7 mouse cellular contexts compared by ENCODE assay signal in the genomic region with DNA sequence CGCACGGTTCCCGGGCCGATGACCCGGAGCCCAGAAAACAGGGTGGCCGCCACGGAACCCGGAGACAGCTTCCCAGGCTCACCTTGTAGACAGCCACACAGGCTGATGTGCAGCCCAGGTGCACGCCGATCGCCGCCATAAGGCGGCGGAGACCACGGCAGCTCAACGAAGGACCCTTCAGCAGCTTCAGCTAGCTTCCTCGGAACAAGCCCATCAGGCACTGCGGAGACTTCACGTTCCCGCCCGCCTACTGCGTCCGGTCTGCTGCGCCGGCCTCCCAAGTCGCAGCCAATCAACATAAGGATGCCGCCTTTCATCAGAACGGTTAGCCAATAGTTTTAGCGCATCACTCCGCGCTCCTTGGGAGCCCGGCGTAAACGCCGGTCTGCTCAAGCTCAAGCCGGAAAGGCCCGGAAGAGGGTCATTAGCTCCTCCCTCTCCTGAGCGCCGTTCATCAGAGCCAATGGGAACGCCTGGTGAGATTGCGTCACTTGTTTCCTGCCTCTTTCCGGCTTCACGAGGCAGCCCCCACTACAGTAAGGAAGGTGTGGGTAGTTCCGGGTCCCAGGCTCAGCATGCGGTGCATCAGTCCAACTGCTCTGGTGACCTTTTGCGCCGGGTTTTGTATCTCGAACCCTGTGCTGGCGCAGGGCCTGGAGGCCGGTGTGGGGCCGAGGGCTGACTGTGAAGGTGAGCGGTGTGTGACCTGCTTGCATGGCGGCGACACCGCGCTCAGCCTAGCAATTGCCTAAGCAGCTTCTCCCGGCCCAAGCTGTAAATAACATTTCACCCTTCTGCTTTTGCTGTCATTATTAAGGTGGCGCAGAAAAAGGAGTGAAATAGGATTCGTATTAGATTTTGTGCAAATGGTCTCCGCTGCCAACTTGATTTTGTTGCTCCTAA. TPM values are rescaled to one million over a fixed set of nuclear protein-coding genes. Genes with fewer than 3 reads are reported as not detected.
A peak's percentile ranks its signal among the peaks of the same experiment; 100 is the strongest.
DNase-seq lines count a peak whose midpoint lies in the region; ATAC-seq lines count a peak whose summit lies in the region.

A gene (minus strand): TSS at position 239 of the 903 bp plus-strand sequence.
A gene (minus strand): TSS at position 263 of the 903 bp plus-strand sequence.
A gene (plus strand): TSS at position 479 of the 903 bp plus-strand sequence.

- peak; percentile 89 for DNase-seq in adrenal gland, postnatal 25 days
- peak; percentile 100 for DNase-seq in heart, adult 11 months
- DNase-seq in kidney, adult 18-20 months: peak; percentile 97
- peak; percentile 94 for DNase-seq in limb, embryonic 11.5 days (ENCODE audit: low spot score)
- peak; percentile 99 for DNase-seq in midbrain, embryonic 14.5 days
- peak; percentile 90 to 94 for DNase-seq in spleen, adult 18-20 months

- ATAC-seq in embryonic facial prominence, embryonic 12.5 days (ENCODE audit: insufficient number of reproducible peaks, insufficient read depth, low FRiP score, low TSS enrichment): peak; percentile 100
- peak; percentile 100 for ATAC-seq in limb, embryonic 11.5 days (ENCODE audit: insufficient number of reproducible peaks, low FRiP score, low TSS enrichment, low read depth)
- peak; percentile 100 for ATAC-seq in midbrain, embryonic 14.5 days (ENCODE audit: low FRiP score, low TSS enrichment)

- peak within 1 kb of the TSS; percentile 77 for H3K4me3 ChIP-seq in embryonic facial prominence, embryonic 12.5 days
- peak within 1 kb of the TSS; percentile 91 for H3K4me3 ChIP-seq in limb, embryonic 11.5 days (ENCODE audit: low read depth, low read length)
- H3K4me3 ChIP-seq in midbrain, embryonic 14.5 days (replicated peaks; ENCODE audit: low read depth, low read length): peak within 1 kb of the TSS; percentile 76

- peak within 1 kb of the TSS; percentile 86 for H3K9ac ChIP-seq in embryonic facial prominence, embryonic 12.5 days
- peak within 1 kb of the TSS; percentile 89 for H3K9ac ChIP-seq in limb, embryonic 11.5 days (ENCODE audit: low read length)
- peak within 1 kb of the TSS; percentile 82 for H3K9ac ChIP-seq in midbrain, embryonic 14.5 days (replicated peaks; ENCODE audit: low read length)

- H3K9me3 ChIP-seq in embryonic facial prominence, embryonic 12.5 days: no peaks in the 10 kb centered on the region
- H3K9me3 ChIP-seq in limb, embryonic 11.5 days (ENCODE audit: control insufficient read depth, low read length): no peaks in the 10 kb centered on the region
- H3K9me3 ChIP-seq in midbrain, embryonic 14.5 days (ENCODE audit: control insufficient read depth, low read length): no peaks in the 10 kb centered on the region

- H3K36me3 ChIP-seq in embryonic facial prominence, embryonic 12.5 days: peaks cover 16% of the 10 kb centered on the region
- peaks cover 9% of the 10 kb centered on the region for H3K36me3 ChIP-seq in limb, embryonic 11.5 days (ENCODE audit: control insufficient read depth, insufficient read depth, low read length)
- H3K36me3 ChIP-seq in midbrain, embryonic 14.5 days (ENCODE audit: control insufficient read depth, insufficient read depth, low read length): peaks cover 25% of the 10 kb centered on the region

- under 1% methylated on average over 60 of the region's 60 CpGs for WGBS in embryonic facial prominence, embryonic 12.5 days
- WGBS in limb, embryonic 11.5 days: under 1% methylated on average over 60 of the region's 60 CpGs
- under 1% methylated on average over 60 of the region's 60 CpGs for WGBS in midbrain, embryonic 14.5 days

- peaks cover 9% of the 10 kb centered on the region for H3K4me1 ChIP-seq in embryonic facial prominence, embryonic 12.5 days
- 0 out of 2 replicates have a peak, but pooled peaks cover 6% of the 10 kb centered on the region for H3K4me1 ChIP-seq in limb, embryonic 11.5 days (ENCODE audit: control insufficient read depth, insufficient read depth, low read length)
- H3K4me1 ChIP-seq in midbrain, embryonic 14.5 days (ENCODE audit: control insufficient read depth, insufficient read depth, low read length): peaks cover 12% of the 10 kb centered on the region

- peak within 1 kb of the TSS; percentile 80; the same call in 1 of the 2 replicates for H3K27ac ChIP-seq in embryonic facial prominence, embryonic 12.5 days
- 0 out of 2 replicates have a peak within 1 kb of the TSS, but pooled peaks have one; percentile 56 for H3K27ac ChIP-seq in limb, embryonic 11.5 days (replicated peaks; ENCODE audit: low read depth, low read length)
- H3K27ac ChIP-seq in midbrain, embryonic 14.5 days (replicated peaks; ENCODE audit: low read depth, low read length): peak within 1 kb of the TSS; percentile 84

- peak within 1 kb of the TSS; percentile 77 for H3K4me2 ChIP-seq in embryonic facial prominence, embryonic 12.5 days (replicated peaks)
- H3K4me2 ChIP-seq in limb, embryonic 11.5 days (ENCODE audit: low read depth, severe bottlenecking): peak within 1 kb of the TSS; percentile 69
- H3K4me2 ChIP-seq in midbrain, embryonic 14.5 days (ENCODE audit: low read length): peak within 1 kb of the TSS; percentile 96

- H3K27me3 ChIP-seq in embryonic facial prominence, embryonic 12.5 days: no peaks in the 10 kb centered on the region
- H3K27me3 ChIP-seq in limb, embryonic 11.5 days (ENCODE audit: control insufficient read depth, insufficient read depth, low read length): no peaks in the 10 kb centered on the region
- H3K27me3 ChIP-seq in midbrain, embryonic 14.5 days (ENCODE audit: control insufficient read depth, insufficient read depth, low read length): no peaks in the 10 kb centered on the region

RNA-seq across cellular contexts. Expression of the first gene that starts in this region (rescaled TPM):
- 2.5 and 3.7 TPM in 2 replicates for total RNA-seq in adrenal gland, postnatal 25 days (2021)
- 8.2 and 9.3 TPM in 2 replicates for polyA plus RNA-seq in embryonic facial prominence, embryonic 12.5 days (2016; fragmentation: Nextera tagmentation; extraction: Ambion mirVana)
- 7.9 and 8.0 TPM in 2 replicates for polyA plus RNA-seq in limb, embryonic 11.5 days (2014; fragmentation: Nextera tagmentation; extraction: Ambion mirVana)
- polyA plus RNA-seq in midbrain, embryonic 14.5 days (2014; fragmentation: Nextera tagmentation; extraction: Ambion mirVana): 6.5 and 8.5 TPM in 2 replicates

RNA-seq across cellular contexts. Expression of the second gene that starts in this region (rescaled TPM):
- total RNA-seq in adrenal gland, postnatal 25 days (2021): 40.8 and 44.7 TPM in 2 replicates
- 104 and 105 TPM in 2 replicates for polyA plus RNA-seq in embryonic facial prominence, embryonic 12.5 days (2016; fragmentation: Nextera tagmentation; extraction: Ambion mirVana)
- 120 and 122 TPM in 2 replicates for polyA plus RNA-seq in limb, embryonic 11.5 days (2014; fragmentation: Nextera tagmentation; extraction: Ambion mirVana)
- polyA plus RNA-seq in midbrain, embryonic 14.5 days (2014; fragmentation: Nextera tagmentation; extraction: Ambion mirVana): 56.2 and 70.6 TPM in 2 replicates

RNA-seq across cellular contexts. Expression of the third gene that starts in this region (rescaled TPM):
- total RNA-seq in adrenal gland, postnatal 25 days (2021): 2.0 and 3.8 TPM in 2 replicates
- 0.05 and 0.11 TPM in 2 replicates for polyA plus RNA-seq in embryonic facial prominence, embryonic 12.5 days (2016; fragmentation: Nextera tagmentation; extraction: Ambion mirVana)
- not detected in 2 replicates for polyA plus RNA-seq in limb, embryonic 11.5 days (2014; fragmentation: Nextera tagmentation; extraction: Ambion mirVana)
- 0.07 and 0.20 TPM in 2 replicates for polyA plus RNA-seq in midbrain, embryonic 14.5 days (2014; fragmentation: Nextera tagmentation; extraction: Ambion mirVana)

Comparison
In these comparisons a context has a peak if more than half of its experiments do, and no peak if none do; other contexts are left out.
1. Peak in every context shown above with its lines: DNase-seq, ATAC-seq, H3K4me3 ChIP-seq and H3K27ac ChIP-seq.